Mouse (Mus musculus) stomach, embryonic 14.5 days (tissue): ENCODE measurements around the gene Ncapd2. TPM values are rescaled to one million over a fixed set of nuclear protein-coding genes. Genes with fewer than 3 reads are reported as not detected.

Experiments used
- ATAC-seq: fragments of 200-750 bp; cut with Nextera tagmentation; 2 replicates; pipeline ENCODE4 v1.8.0; 2017; ENCODE audit warnings: low read depth, moderate TSS enrichment; ENCODE audit not compliant: insufficient number of reproducible peaks, insufficient read depth, low FRiP score
- H3K27ac ChIP-seq: fragments of 300-500 bp; sonication (generic); 2 replicates; pipeline ENCODE4 v1.5.1; 2014; ENCODE audit warnings: mild to moderate bottlenecking, low read length, moderate library complexity, mixed read lengths
- H3K27me3 ChIP-seq: fragments of 300-500 bp; sonication (generic); 2 replicates; pipeline ENCODE4 v1.6.1; 2014; ENCODE audit warnings: low read length, control low read depth, mixed read lengths; ENCODE audit not compliant: control insufficient read depth, insufficient read depth
- H3K36me3 ChIP-seq: fragments of 300-500 bp; sonication (generic); 2 replicates; pipeline ENCODE4 v1.6.1; 2014; ENCODE audit warnings: mild to moderate bottlenecking, control low read depth, low read length, moderate library complexity, mixed read lengths; ENCODE audit not compliant: control insufficient read depth, insufficient read depth
- H3K4me1 ChIP-seq: fragments of 300-500 bp; sonication (generic); 2 replicates; pipeline ENCODE4 v1.6.1; 2014; ENCODE audit warnings: low read length, control low read depth, mixed read lengths; ENCODE audit not compliant: control insufficient read depth, insufficient read depth
- H3K4me2 ChIP-seq: fragments of 300-500 bp; sonication (generic); replicated peaks from 2 replicates; pipeline ENCODE4 v1.6.1; 2014; ENCODE audit warnings: low read depth, low read length, control low read depth
- H3K4me3 ChIP-seq: fragments of 300-500 bp; sonication (generic); 2 replicates; pipeline ENCODE4 v1.5.1; 2014; ENCODE audit warnings: low read depth, low read length, control low read depth
- H3K9ac ChIP-seq: fragments of 300-500 bp; sonication (generic); replicated peaks from 2 replicates; pipeline ENCODE4 v1.6.1; 2014; ENCODE audit warnings: low read depth, mild to moderate bottlenecking, control low read depth, low read length, moderate library complexity, mixed read lengths
- H3K9me3 ChIP-seq: fragments of 300-500 bp; sonication (generic); 2 replicates; pipeline ENCODE4 v1.6.1; 2016; ENCODE audit warnings: low read depth, low read length, control low read depth; ENCODE audit not compliant: control insufficient read depth
- WGBS: fragments of 180-500 bp; shearing (Covaris S2); extraction: QIAGEN DNeasy Blood & Tissue Kit; methylation state at CpG from one replicate; pipeline ENCODE4 v1.1.7; 2014; 5-methylcytosine and 5-hydroxymethylcytosine counted together
- polyA plus RNA-seq: library from polyadenylated mRNA; unstranded; fragments of >200 nt; fragmentation: Nextera tagmentation; extraction: Ambion mirVana; gene quantifications from 2 replicates; pipeline ENCODE4 v1.2.1, GENCODE M21; 2014

The Ncapd2 gene
- polyA plus RNA-seq, 1 experiment from 2014 or later: 109 TPM

- Histone ChIP-seq H3K4me2 (no peak overlapping the region), H3K4me3 (no peak overlapping the region), H3K36me3 (no peaks in the 10 kb centered on the region; the same call in 1 of the 2 replicates), H3K27ac (no peak overlapping the region), H3K9me3 (no peaks in the 10 kb centered on the region), H3K4me1 (no peaks in the 10 kb centered on the region; the same call in 1 of the 2 replicates), H3K9ac (no peak overlapping the region), H3K27me3 (no peaks in the 10 kb centered on the region)
- WGBS: 92% methylated on average over 20 of the region's 20 CpGs
- ATAC-seq: no peak
These were observed 29.7 kb upstream of the Ncapd2 start for GRCm38 (mm10) chr6:125221115-125221745.

GRCm38 (mm10) chr6:125218963-125219362 is 27.5 kb upstream of the Ncapd2 start:
- no peaks in the 10 kb centered on the region for H3K9me3 ChIP-seq
- no peak overlapping the region for H3K4me3 ChIP-seq
- no peak overlapping the region for H3K27ac ChIP-seq
- no peaks in the 10 kb centered on the region for H3K36me3 ChIP-seq
- H3K4me2 ChIP-seq: no peak overlapping the region
- no peak for ATAC-seq
- no peaks in the 10 kb centered on the region for H3K27me3 ChIP-seq
- peaks cover 3% of the 10 kb centered on the region; the same call in 1 of the 2 replicates for H3K4me1 ChIP-seq
- WGBS: 66% methylated on average over 4 of the region's 4 CpGs
- no peak overlapping the region for H3K9ac ChIP-seq

GRCm38 (mm10) chr6:125217899-125218298 is 26.4 kb upstream of the Ncapd2 start:
- Histone ChIP-seq H3K27ac (no peak overlapping the region), H3K4me2 (no peak overlapping the region), H3K36me3 (no peaks in the 10 kb centered on the region), H3K9me3 (no peaks in the 10 kb centered on the region), H3K4me3 (no peak overlapping the region), H3K9ac (no peak overlapping the region), H3K4me1 (peaks cover 3% of the 10 kb centered on the region; the same call in 1 of the 2 replicates), H3K27me3 (no peaks in the 10 kb centered on the region)
- WGBS: 85% methylated on average over 11 of the region's 11 CpGs
- no peak for ATAC-seq

GRCm38 (mm10) chr6:125216898-125217297 is 25.4 kb upstream of the Ncapd2 start:
- Histone ChIP-seq H3K27ac (no peak overlapping the region), H3K27me3 (no peaks in the 10 kb centered on the region), H3K4me3 (no peak overlapping the region), H3K9ac (no peak overlapping the region), H3K4me1 (peaks cover 3% of the 10 kb centered on the region; the same call in 1 of the 2 replicates), H3K9me3 (no peaks in the 10 kb centered on the region), H3K4me2 (no peak overlapping the region), H3K36me3 (no peaks in the 10 kb centered on the region)
- 90% methylated on average over 2 of the region's 2 CpGs for WGBS
- ATAC-seq: no peak

- peak; percentile 96 for ATAC-seq
- peak within 1 kb of the TSS; percentile 96 for H3K4me2 ChIP-seq
- H3K9me3 ChIP-seq: no peaks in the 10 kb centered on the region
- no peaks in the 10 kb centered on the region for H3K36me3 ChIP-seq
- under 1% methylated on average over 48 of the region's 48 CpGs for WGBS
- peaks cover 3% of the 10 kb centered on the region; the same call in 1 of the 2 replicates for H3K4me1 ChIP-seq
- H3K4me3 ChIP-seq: peak within 1 kb of the TSS; percentile 72
- no peaks in the 10 kb centered on the region for H3K27me3 ChIP-seq
- H3K27ac ChIP-seq: peak within 1 kb of the TSS; percentile 72; the same call in 1 of the 2 replicates
- H3K9ac ChIP-seq: peak within 1 kb of the TSS; percentile 71
These were observed 23.9 kb upstream of the Ncapd2 start, which contains the start of gene Vamp1 for GRCm38 (mm10) chr6:125215148-125215954. Vamp1 (plus strand) TSS chr6:125215551.

GRCm38 (mm10) chr6:125213715-125214114 is 22.2 kb upstream of the Ncapd2 start:
- peaks cover 3% of the 10 kb centered on the region; the same call in 1 of the 2 replicates for H3K4me1 ChIP-seq
- H3K27ac ChIP-seq: no peak overlapping the region
- H3K4me2 ChIP-seq: no peak overlapping the region
- H3K36me3 ChIP-seq: no peaks in the 10 kb centered on the region
- no peaks in the 10 kb centered on the region for H3K9me3 ChIP-seq
- H3K27me3 ChIP-seq: no peaks in the 10 kb centered on the region
- no peak overlapping the region for H3K9ac ChIP-seq
- no peak overlapping the region for H3K4me3 ChIP-seq
- 78% methylated on average over 6 of the region's 6 CpGs for WGBS
- no peak for ATAC-seq

GRCm38 (mm10) chr6:125213129-125213528 is 21.6 kb upstream of the Ncapd2 start:
- Histone ChIP-seq H3K27ac (no peak overlapping the region), H3K27me3 (no peaks in the 10 kb centered on the region), H3K36me3 (no peaks in the 10 kb centered on the region), H3K4me2 (no peak overlapping the region), H3K9me3 (no peaks in the 10 kb centered on the region), H3K9ac (no peak overlapping the region), H3K4me1 (peaks cover 3% of the 10 kb centered on the region; the same call in 1 of the 2 replicates), H3K4me3 (no peak overlapping the region)
- 67% methylated on average over 6 of the region's 6 CpGs for WGBS
- no peak for ATAC-seq

- WGBS: 36% methylated on average over 2 of the region's 2 CpGs
These were observed 21.1 kb upstream of the Ncapd2 start for GRCm38 (mm10) chr6:125212621-125213020.

More at GRCm38 (mm10) chr6:125212621-125213020, 21.1 kb upstream of the Ncapd2 start:
- H3K9me3 ChIP-seq: no peaks in the 10 kb centered on the region
- H3K36me3 ChIP-seq: no peaks in the 10 kb centered on the region
- H3K9ac ChIP-seq: no peak overlapping the region
- no peaks in the 10 kb centered on the region for H3K27me3 ChIP-seq
- H3K4me3 ChIP-seq: no peak overlapping the region
- peaks cover 3% of the 10 kb centered on the region; the same call in 1 of the 2 replicates for H3K4me1 ChIP-seq
- H3K4me2 ChIP-seq: no peak overlapping the region
- H3K27ac ChIP-seq: no peak overlapping the region
- ATAC-seq: no peak
